Mouse (Mus musculus) stomach, embryonic 16.5 days (tissue): ENCODE results near the gene Btbd35f23. TPM values are rescaled to one million over a fixed set of nuclear protein-coding genes. Genes with fewer than 3 reads are reported as not detected.
"Not testable (repeated sequence)": the region's sequence is repeated elsewhere in the genome, so short reads cannot be mapped to it uniquely, and the experiment has no call there.

Experiments used
- ATAC-seq: fragments of 200-750 bp; cut with Nextera tagmentation; 2 replicates; pipeline ENCODE4 v1.8.0; 2017; ENCODE audit warnings: moderate number of reproducible peaks, moderate TSS enrichment; ENCODE audit not compliant: insufficient read depth, low FRiP score
- H3K27ac ChIP-seq: fragments of 300-500 bp; sonication (generic); 2 replicates; pipeline ENCODE4 v1.5.1; 2014; ENCODE audit warnings: low read length
- H3K27me3 ChIP-seq: fragments of 300-500 bp; sonication (generic); 2 replicates; pipeline ENCODE4 v1.6.1; 2014; ENCODE audit warnings: low read length, control low read depth, mixed read lengths; ENCODE audit not compliant: control insufficient read depth, insufficient read depth
- H3K36me3 ChIP-seq: fragments of 300-500 bp; sonication (generic); 2 replicates; pipeline ENCODE4 v1.6.1; 2014; ENCODE audit warnings: low read length; ENCODE audit not compliant: control insufficient read depth, insufficient read depth
- H3K4me1 ChIP-seq: fragments of 300-500 bp; sonication (generic); 2 replicates; pipeline ENCODE4 v1.6.1; 2014; ENCODE audit warnings: low read length, control low read depth, mixed read lengths; ENCODE audit not compliant: control insufficient read depth, insufficient read depth
- H3K4me2 ChIP-seq: fragments of 300-500 bp; sonication (generic); 2 replicates; pipeline ENCODE4 v1.6.1; 2014; ENCODE audit warnings: low read depth, low read length, mixed read lengths
- H3K4me3 ChIP-seq: fragments of 300-500 bp; sonication (generic); replicated peaks from 2 replicates; pipeline ENCODE4 v1.5.1; 2014; ENCODE audit warnings: mild to moderate bottlenecking, low read length
- H3K9ac ChIP-seq: fragments of 300-500 bp; sonication (generic); 2 replicates; pipeline ENCODE4 v1.6.1; 2014; ENCODE audit warnings: low read length
- H3K9me3 ChIP-seq: fragments of 300-500 bp; sonication (generic); replicated peaks from 2 replicates; pipeline ENCODE4 v1.6.1; 2016; ENCODE audit warnings: low read length, control low read depth; ENCODE audit not compliant: control insufficient read depth
- WGBS: fragments of 180-500 bp; shearing (Covaris S2); extraction: QIAGEN DNeasy Blood & Tissue Kit; methylation state at CpG from one replicate; pipeline ENCODE4 v1.1.7; 2014; 5-methylcytosine and 5-hydroxymethylcytosine counted together
- polyA plus RNA-seq: library from polyadenylated mRNA; unstranded; fragments of >200 nt; fragmentation: Nextera tagmentation; extraction: Ambion mirVana; gene quantifications from 2 replicates; pipeline ENCODE4 v1.2.1, GENCODE M21; 2015

The Btbd35f23 gene
- polyA plus RNA-seq, result not detected in 2 replicates

DNA sequence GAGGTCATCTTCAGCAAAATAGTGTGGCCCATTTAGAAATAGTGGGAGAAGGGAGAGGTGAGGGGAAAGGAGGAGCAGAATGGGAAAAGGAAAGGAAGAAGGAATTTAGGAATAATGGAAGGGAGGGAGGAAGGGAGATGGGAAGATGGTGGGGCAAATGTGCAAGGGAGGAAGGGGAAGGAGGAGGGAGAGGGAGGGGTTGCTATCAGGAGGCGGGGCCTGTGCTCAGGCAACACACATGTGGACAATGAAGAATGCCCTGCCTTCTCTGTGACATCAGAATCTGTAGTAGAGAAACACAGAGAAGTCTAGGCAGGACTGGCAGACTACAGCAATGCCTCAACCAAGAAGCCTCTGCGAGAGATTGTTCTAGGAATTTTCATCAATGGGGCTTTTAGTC is at the start of gene Btbd35f23:
Gene Btbd35f23 (plus strand): TSS at position 301 of the 400 bp plus-strand sequence.
- not testable (repeated sequence) for H3K9ac ChIP-seq, H3K4me1 ChIP-seq, H3K4me3 ChIP-seq, H3K4me2 ChIP-seq, H3K27me3 ChIP-seq, H3K9me3 ChIP-seq, H3K27ac ChIP-seq, H3K36me3 ChIP-seq, ATAC-seq
- WGBS, result 69% methylated on average over 1 of the region's 2 CpGs

Other genes starting within 250 kb of the Btbd35f23 start
- gene Btbd35f24, start 119.0 kb downstream of the Btbd35f23 start, polyA plus RNA-seq, result not detected in 2 replicates